Mouse (Mus musculus): ENCODE data around the gene Elp5. TPM values are rescaled to one million over a fixed set of nuclear protein-coding genes. Genes with fewer than 3 reads are reported as not detected.

Gene Elp5
- 100 to 1,000 TPM; 112 to 116 TPM for total RNA-seq (2021)

GRCm38 (mm10) chr11:69982225-69982624, at the start of gene Elp5:
Elp5 (minus strand) TSS chr11:69982517.
- intact Hi-C loops (cut with DNase I) = loop anchor here (10.0 kb wide), 1 partner anchor 47 kb away; the partner anchor contains the start of gene Ybx2
- no peak for DNase-seq

- intact Hi-C loops (cut with DNase I) = no loop called here
- no peak for DNase-seq
These were observed 49.0 kb upstream of the Elp5 start for GRCm38 (mm10) chr11:70031321-70031670.

GRCm38 (mm10) chr11:70030651-70031320, 48.5 kb upstream of the Elp5 start:
- no peak for DNase-seq
- intact Hi-C loops (cut with DNase I) = no loop called here

GRCm38 (mm10) chr11:70029829-70030550, 47.7 kb upstream of the Elp5 start:
- DNase-seq = no peak
- intact Hi-C loops (cut with DNase I) = no loop called here

- intact Hi-C loops (cut with DNase I) = no loop called here
- DNase-seq = peak; percentile 96
These were observed 46.9 kb upstream of the Elp5 start for GRCm38 (mm10) chr11:70029130-70029801.

GRCm38 (mm10) chr11:70028401-70029129, 46.2 kb upstream of the Elp5 start:
- intact Hi-C loops (cut with DNase I) = no loop called here
- DNase-seq = no peak

- no peak for DNase-seq
- intact Hi-C loops (cut with DNase I) = no loop called here
These were observed 45.1 kb upstream of the Elp5 start for GRCm38 (mm10) chr11:70027397-70027796.

GRCm38 (mm10) chr11:70026689-70027088, 44.4 kb upstream of the Elp5 start:
- DNase-seq = peak; percentile 64
- intact Hi-C loops (cut with DNase I) = no loop called here

GRCm38 (mm10) chr11:70024151-70024514, 41.8 kb upstream of the Elp5 start:
- intact Hi-C loops (cut with DNase I) = no loop called here
- DNase-seq = no peak

GRCm38 (mm10) chr11:70023481-70024150, 41.3 kb upstream of the Elp5 start:
- intact Hi-C loops (cut with DNase I) = no loop called here
- peak; percentile 81 for DNase-seq

- intact Hi-C loops (cut with DNase I) = no loop called here
- DNase-seq = peak; percentile 100
These were observed 39.2 kb upstream of the Elp5 start for GRCm38 (mm10) chr11:70021264-70022132.

GRCm38 (mm10) chr11:70020731-70021263, 38.5 kb upstream of the Elp5 start:
- intact Hi-C loops (cut with DNase I) = no loop called here
- peak; percentile 87 for DNase-seq

- DNase-seq = peak; percentile 44
- intact Hi-C loops (cut with DNase I) = no loop called here
These were observed 37.8 kb upstream of the Elp5 start for GRCm38 (mm10) chr11:70020022-70020631.

- intact Hi-C loops (cut with DNase I) = no loop called here
- no peak for DNase-seq
These were observed 37.2 kb upstream of the Elp5 start for GRCm38 (mm10) chr11:70019495-70020021.

- intact Hi-C loops (cut with DNase I) = no loop called here
These were observed 36.0 kb upstream of the Elp5 start for GRCm38 (mm10) chr11:70018131-70018990.

GRCm38 (mm10) chr11:70017199-70017767, 35.0 kb upstream of the Elp5 start:
- no peak for DNase-seq
- intact Hi-C loops (cut with DNase I) = no loop called here

More at GRCm38 (mm10) chr11:70018131-70018990, 36.0 kb upstream of the Elp5 start:
- DNase-seq = peak; percentile 86

GRCm38 (mm10) chr11:70016669-70017068, 34.4 kb upstream of the Elp5 start, which contains the start of gene Dlg4:
Dlg4 (plus strand) TSS chr11:70016942.
- intact Hi-C loops (cut with DNase I) = no loop called here
- no peak for DNase-seq
